Mouse (Mus musculus): ENCODE measurements at regions not wholly inside any gene's neighbourhood (a gene's known extent, or its start where the extent isn't known, plus 50 kb on each side); places are given as distances from the start of the nearest gene placed in this dataset.

DNA sequence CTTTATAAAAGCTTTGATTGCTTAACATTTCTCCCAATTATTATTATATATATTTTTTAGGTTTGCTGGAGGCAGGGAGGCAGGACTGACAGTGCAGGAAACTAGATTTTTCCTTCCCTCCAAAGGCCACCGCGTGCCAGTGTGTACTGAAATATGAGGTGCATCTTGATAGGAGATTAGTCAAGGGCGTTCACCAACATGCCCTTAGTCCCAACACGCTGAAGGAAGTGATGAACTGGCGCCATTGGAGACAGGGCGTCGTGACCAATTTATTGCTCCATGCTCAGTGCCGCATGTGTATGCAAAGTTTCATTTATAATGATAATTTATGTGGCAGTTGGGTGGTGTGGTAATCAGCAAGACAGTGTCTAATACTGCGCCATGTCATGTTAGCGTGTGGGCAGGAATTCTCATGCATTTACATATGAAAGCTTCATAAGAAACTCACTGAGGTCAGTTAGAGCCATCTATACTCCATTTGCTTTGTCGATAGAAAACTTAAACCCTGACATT, 66.2 kb downstream of the Isl1 start:
- no peak for DNase-seq

- no peak for DNase-seq
Measured at GRCm38 (mm10) chr13:116215101-116215500, 94.4 kb downstream of the Isl1 start.

DNA sequence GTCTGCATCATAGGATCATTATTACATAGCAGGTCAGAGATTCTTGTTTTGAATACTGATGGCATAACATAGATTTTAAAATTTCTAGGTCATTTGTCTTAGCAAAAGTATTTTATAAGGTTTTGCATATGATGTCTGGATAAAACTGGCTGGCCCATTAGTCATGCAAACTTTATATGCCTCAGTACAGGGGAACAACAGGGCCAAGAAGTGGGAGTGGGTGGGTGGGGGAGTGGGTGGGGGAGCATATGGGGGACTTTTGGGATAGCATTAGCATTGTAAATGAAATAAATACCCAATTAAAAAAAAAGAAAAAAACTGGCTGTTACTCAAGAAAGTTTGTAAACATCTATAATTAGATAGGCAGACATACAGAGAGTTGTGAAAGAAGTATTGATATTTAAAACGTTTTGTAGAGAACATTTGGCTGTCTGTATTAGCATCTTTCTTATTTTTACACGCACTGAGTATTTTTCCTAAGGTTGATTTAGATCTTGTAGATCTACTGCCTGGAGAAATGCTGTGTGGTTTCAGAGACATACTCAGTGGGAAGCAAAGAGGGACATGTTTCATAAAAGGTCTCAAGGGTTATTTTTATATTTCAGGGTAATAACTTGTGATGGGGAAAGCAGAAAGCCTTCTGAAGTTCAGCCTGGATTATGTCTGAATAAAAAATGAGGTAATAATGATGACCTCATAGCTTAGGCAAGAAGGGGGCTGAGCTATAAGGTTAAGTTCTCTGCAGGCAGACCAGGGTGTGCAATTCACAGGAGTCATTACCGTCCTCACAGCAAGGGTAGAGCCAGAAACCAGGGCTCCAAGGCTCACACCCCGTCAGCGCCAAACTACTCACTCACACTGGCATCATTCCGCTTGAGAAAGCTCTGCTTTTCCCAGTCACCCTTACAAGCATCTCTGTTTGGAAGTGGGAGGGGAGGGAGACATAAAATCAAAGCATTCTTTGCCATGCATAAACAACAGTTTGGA, 95.4 kb downstream of the Isl1 start:
- no peak for DNase-seq

- DNase-seq, result no peak
Measured at GRCm38 (mm10) chr13:116201177-116201920, 108.1 kb downstream of the Isl1 start.

- no peak for DNase-seq
Measured at GRCm38 (mm10) chr13:116187059-116187458, 122.4 kb downstream of the Isl1 start.

- DNase-seq, result no peak
Measured at GRCm38 (mm10) chr13:116177781-116178180, 131.7 kb downstream of the Isl1 start.

DNA sequence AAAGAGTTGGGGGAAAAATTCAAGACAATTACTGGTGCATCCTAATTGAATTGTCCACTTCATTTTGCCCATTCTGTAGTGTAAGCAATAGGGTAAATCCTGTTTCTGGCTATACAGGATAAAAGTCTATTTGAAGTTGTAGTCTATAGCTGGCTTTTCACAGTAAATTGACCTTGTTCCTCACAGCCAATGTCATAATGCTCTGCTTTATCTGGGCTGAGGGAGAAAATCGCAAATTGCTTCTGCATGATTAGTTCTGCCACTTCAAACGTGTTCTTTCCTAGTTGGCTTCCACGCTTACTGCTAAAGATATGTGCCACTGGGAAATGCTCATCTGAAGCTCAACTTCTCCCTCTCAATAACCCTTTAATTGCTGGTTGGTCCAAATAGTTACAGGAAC, 134.5 kb downstream of the Isl1 start:
- no peak for DNase-seq

DNA sequence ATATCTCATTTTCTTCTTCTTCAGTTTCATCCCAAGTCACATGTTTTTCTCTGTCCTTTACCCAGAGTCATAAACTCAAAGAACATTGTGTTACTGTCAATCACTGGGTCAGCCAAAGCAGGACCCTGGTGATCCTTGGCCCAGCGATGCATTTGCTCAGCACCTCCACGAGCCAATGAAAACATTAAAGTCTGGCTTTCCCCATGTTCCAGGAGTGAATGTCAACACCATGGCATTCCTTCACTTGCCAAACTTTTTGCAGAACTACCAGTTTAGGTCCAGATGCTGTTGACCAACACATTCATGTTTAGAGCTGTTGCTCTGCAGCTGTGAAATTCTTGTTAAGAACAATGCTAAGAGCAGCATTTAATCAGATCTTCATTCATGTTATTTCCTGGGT, 135.6 kb downstream of the Isl1 start:
- no peak for DNase-seq

GRCm38 (mm10) chr13:116143022-116143421, 166.5 kb downstream of the Isl1 start:
- DNase-seq, result no peak

DNA sequence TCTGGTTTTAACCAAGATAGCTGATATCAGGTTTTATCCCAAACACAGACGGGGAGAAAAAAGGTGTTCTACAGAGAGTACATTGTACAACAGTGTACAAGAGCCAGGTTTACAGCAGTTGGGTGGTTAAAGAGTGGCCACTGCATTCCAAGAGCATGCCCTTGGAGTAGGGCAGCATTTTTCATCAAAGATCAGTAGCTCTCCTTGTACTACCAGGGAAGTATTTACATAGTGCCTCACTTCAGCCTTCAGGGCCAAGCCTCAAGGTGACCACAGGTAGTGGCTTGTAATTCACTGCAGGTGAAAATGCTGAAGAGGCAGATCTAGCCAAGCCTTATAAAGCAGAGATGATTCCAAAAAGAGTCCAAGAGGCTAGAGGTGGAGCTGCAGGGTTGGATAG, 190.8 kb downstream of the Isl1 start:
- no peak for DNase-seq

GRCm38 (mm10) chr13:116111032-116111808, 198.3 kb downstream of the Isl1 start:
- no peak for DNase-seq

DNA sequence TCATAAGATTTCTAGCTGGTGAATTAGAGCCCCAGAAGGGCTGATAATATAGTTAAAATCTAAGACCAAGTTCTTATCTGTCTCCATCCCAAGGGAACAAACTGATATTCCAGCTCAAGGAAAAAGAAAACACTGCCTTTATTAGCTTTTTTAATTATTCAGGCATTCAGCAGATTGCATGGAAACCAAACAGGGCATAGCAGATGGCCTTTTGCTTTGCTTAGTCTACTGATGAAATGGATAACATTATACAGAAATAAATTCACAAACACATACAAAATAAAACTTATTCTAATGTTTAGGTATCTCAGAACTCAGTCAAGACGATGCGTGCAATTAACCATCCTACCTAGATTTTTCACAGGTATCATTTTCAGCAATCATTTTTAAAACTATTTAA, 198.9 kb downstream of the Isl1 start:
- DNase-seq, result no peak

- DNase-seq, result no peak
Measured at GRCm38 (mm10) chr13:116087541-116088308, 221.8 kb downstream of the Isl1 start.

- DNase-seq, result no peak
Measured at GRCm38 (mm10) chr13:116087140-116087539, 222.3 kb downstream of the Isl1 start.

DNA sequence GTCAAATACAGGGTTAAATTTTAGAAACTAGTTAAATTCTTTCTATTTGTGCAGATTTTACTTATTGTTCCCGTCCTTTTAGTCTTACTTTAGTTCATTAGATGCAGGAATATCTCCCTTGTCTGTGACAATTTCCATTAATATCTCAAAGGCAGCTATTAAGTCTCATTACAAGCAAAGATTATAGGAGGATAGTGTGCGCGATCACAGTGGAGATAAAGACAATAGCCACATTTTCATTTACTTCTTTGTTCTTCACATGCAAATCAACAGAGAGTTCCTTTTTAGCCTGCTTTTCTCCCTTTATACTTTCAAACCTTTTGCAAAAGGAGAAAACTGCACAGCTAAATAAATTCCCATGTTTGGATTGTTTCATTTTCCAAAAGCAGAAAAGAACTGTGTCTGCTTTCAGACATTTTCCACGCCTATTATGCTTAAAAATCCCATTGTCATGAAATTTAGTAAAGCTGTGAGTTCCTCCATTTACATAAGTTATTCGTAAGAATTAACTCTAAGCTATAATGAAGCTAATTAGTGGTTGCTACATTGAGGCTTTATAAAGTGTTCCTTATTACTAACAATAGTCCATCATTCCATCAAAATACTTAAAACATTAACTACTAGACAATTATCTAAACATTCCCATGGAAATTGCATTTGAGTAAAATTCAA, 252.4 kb downstream of the Isl1 start:
- no peak for DNase-seq

DNA sequence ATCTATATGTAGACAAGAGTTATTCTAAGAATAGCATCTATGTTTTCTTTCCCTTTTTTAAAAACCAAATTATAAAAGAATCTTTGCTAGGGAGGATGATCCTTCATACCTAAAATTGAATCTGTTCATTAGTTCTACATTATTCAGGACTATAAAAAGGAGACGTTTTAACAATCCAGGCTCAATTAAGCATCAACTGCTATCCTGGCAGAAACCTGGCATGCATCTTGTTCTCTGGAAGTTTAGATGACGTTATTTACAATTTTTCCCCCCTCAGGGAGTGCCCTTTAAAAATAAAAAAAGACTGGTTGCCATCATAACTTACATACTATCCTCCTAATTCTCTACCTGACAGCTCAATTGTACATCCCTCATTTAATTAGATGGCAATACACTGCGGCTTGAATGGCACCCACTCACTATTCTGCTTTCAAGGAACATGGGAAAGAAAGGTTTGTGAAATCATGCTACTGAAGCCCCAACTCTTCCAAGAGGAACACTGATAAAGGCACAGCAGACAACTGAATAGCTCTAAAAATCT, 253.3 kb downstream of the Isl1 start:
- no peak for DNase-seq

- DNase-seq, result no peak
Measured at GRCm38 (mm10) chr13:116036166-116036565, 273.3 kb downstream of the Isl1 start.

DNA sequence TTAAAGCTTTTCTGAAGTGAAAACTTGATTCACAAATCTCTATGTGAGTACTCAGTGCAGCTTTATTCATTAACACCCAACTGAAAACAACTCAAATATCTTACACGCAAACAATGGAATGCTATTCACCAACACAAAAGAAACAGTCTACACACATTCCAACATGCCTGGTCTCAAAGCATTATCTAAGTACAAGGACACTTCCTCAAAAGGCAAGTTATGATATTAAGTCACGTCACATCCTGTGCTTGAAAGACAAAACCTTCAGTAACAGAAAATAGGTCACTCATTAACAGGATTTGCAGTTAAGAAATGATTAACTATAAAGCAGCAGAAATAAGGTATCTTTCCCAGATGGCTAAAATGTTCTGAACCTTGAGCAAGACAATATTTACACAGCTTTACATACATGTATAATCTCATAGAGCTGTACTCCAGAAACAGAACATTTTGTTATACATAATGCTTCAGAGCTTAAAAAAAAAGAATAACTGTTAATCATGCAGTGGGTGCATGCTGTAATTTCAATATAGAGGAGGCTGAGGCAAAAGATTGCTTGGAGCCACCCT, 279.3 kb downstream of the Isl1 start:
- no peak for DNase-seq

DNA sequence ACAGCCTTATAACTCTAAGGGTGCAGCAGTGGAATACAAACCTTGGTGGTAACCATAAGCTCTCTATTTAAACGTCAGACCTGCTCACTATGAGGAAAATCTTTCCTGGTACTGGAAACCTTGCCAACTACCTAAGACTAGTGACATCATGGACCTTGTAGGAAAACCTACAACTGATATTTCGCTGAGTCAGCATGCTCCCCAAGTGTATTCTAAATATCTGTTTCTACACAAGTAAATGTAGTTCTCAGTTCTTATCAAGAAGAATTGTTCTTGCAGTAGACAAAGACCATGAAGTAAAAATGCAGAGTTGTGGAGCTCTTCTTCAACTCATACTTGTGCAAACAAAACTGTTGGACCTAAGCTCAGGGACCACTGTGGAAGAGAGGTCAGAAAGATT, 280.9 kb downstream of the Isl1 start:
- no peak for DNase-seq

DNA sequence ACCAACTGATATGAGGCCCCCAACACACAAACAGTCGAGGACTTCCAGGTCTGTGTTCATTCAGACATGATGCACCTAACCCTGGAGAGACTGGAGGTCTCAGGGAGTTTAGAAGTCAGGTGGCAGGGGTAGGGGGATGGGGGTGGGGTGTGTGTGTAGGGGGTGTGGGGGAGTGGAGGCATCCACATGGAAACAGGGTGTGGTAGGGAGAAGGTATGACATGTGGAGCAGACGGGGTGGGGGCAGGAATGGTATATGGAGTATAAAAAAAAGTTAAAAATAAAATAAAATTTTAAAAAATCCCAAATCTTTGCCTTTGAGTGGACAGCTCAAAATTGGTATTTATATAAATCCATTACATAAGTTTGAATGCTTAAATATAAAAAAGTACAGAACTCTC, 282.3 kb downstream of the Isl1 start:
- DNase-seq, result no peak

DNA sequence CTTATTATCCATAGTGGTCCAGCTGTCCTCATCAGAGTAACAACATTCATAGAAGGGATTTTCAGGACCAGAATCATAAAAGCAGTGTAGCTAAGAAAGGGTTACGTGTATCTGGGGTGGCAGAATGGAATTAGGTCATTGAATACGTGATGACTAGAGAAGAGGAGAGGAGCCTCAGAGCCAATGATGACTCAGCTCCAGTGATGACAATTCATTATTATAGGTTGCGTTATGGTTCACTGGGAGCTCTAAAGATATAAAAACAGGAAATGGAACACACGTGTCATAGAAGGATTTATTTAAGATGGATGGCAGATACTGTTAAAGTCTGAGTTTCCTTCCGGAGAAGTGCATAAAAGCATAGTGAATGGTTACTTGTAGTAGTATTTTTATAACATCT, 291.6 kb downstream of the Isl1 start:
- DNase-seq, result no peak
